Mouse (Mus musculus) left cerebral cortex, adult 11 months (tissue): ENCODE results near the gene Col1a2.

ENCODE experiments used
- DNase-seq: peaks from one replicate; pipeline ENCODE4 v3.0.0; 2022; ENCODE audit warnings: low spot score

Gene Col1a2

GRCm38 (mm10) chr6:4521031-4521430 is 16.4 kb downstream of the Col1a2 start:
- no peak for DNase-seq

GRCm38 (mm10) chr6:4528439-4528838 is 23.8 kb downstream of the Col1a2 start:
- no peak for DNase-seq

GRCm38 (mm10) chr6:4530986-4531385 is 26.4 kb downstream of the Col1a2 start:
- DNase-seq, result no peak

GRCm38 (mm10) chr6:4532898-4533297 is 28.3 kb downstream of the Col1a2 start:
- no peak for DNase-seq

GRCm38 (mm10) chr6:4534462-4535079 is 30.0 kb downstream of the Col1a2 start:
- DNase-seq, result no peak

- no peak for DNase-seq
Observed at GRCm38 (mm10) chr6:4541926-4542715, 37.5 kb downstream of the Col1a2 start.

GRCm38 (mm10) chr6:4544554-4544953 is 39.9 kb downstream of the Col1a2 start:
- DNase-seq, result no peak

- DNase-seq, result no peak
Observed at GRCm38 (mm10) chr6:4545727-4546126, 41.1 kb downstream of the Col1a2 start.

GRCm38 (mm10) chr6:4548894-4549293 is 44.3 kb downstream of the Col1a2 start:
- no peak for DNase-seq

- no peak for DNase-seq
Observed at GRCm38 (mm10) chr6:4549846-4550548, 45.4 kb downstream of the Col1a2 start.

- DNase-seq, result no peak
Observed at GRCm38 (mm10) chr6:4550549-4550915, 45.9 kb downstream of the Col1a2 start.

GRCm38 (mm10) chr6:4555366-4555765 is 50.8 kb downstream of the Col1a2 start:
- no peak for DNase-seq

GRCm38 (mm10) chr6:4557086-4557485 is 52.5 kb downstream of the Col1a2 start:
- DNase-seq, result no peak

- peak; percentile 23 for DNase-seq
Observed at GRCm38 (mm10) chr6:4557678-4558077, 53.1 kb downstream of the Col1a2 start.

- DNase-seq, result no peak
Observed at GRCm38 (mm10) chr6:4561156-4561555, 56.5 kb downstream of the Col1a2 start.

GRCm38 (mm10) chr6:4561621-4562020 is 57.0 kb downstream of the Col1a2 start:
- DNase-seq, result no peak

GRCm38 (mm10) chr6:4562401-4562800 is 57.8 kb downstream of the Col1a2 start:
- DNase-seq, result no peak

GRCm38 (mm10) chr6:4563477-4563876 is 58.9 kb downstream of the Col1a2 start:
- DNase-seq, result no peak

GRCm38 (mm10) chr6:4570412-4570811 is 65.8 kb downstream of the Col1a2 start:
- no peak for DNase-seq

- no peak for DNase-seq
Observed at GRCm38 (mm10) chr6:4577756-4578155, 73.1 kb downstream of the Col1a2 start.

GRCm38 (mm10) chr6:4578343-4578742 is 73.7 kb downstream of the Col1a2 start:
- DNase-seq, result no peak

- no peak for DNase-seq
Observed at GRCm38 (mm10) chr6:4579620-4580019, 75.0 kb downstream of the Col1a2 start.

- no peak for DNase-seq
Observed at GRCm38 (mm10) chr6:4583485-4583884, 78.9 kb downstream of the Col1a2 start.
